Mouse (Mus musculus): Measurements from ENCODE around the gene Ercc8. TPM values are rescaled to one million over a fixed set of nuclear protein-coding genes. Genes with fewer than 3 reads are reported as not detected.

Ercc8 gene
- total RNA-seq, 2 experiments from 2014 or later = 6.7 to 8.7 TPM

GRCm38 (mm10) chr13:108214081-108214484 is 55.6 kb downstream of the Ercc8 start, which contains the start of gene Elovl7:
Elovl7 (plus strand) TSS chr13:108214404.
- ATAC-seq (ENCODE audit: poor library complexity, severe bottlenecking) = peak; percentile 93

GRCm38 (mm10) chr13:108214485-108215107 is 56.1 kb downstream of the Ercc8 start:
- peak; percentile 33 for ATAC-seq (ENCODE audit: poor library complexity, severe bottlenecking)

- ATAC-seq (ENCODE audit: poor library complexity, severe bottlenecking) = 0 out of 2 replicates have a peak, but pooled peaks have one; percentile 0
These were observed 56.8 kb downstream of the Ercc8 start for GRCm38 (mm10) chr13:108215231-108215780.

- ATAC-seq (ENCODE audit: poor library complexity, severe bottlenecking) = no peak
These were observed 61.2 kb downstream of the Ercc8 start for GRCm38 (mm10) chr13:108219773-108220172.

- ATAC-seq (ENCODE audit: poor library complexity, severe bottlenecking) = peak; percentile 60
These were observed 70.7 kb downstream of the Ercc8 start for GRCm38 (mm10) chr13:108229191-108229590.

- ATAC-seq (ENCODE audit: poor library complexity, severe bottlenecking) = no peak
These were observed 71.3 kb downstream of the Ercc8 start for GRCm38 (mm10) chr13:108229634-108230330.

GRCm38 (mm10) chr13:108240012-108240411 is 81.5 kb downstream of the Ercc8 start:
- ATAC-seq (ENCODE audit: poor library complexity, severe bottlenecking) = no peak; the same call in 1 of the 2 replicates

GRCm38 (mm10) chr13:108241715-108242114 is 83.2 kb downstream of the Ercc8 start:
- ATAC-seq (ENCODE audit: poor library complexity, severe bottlenecking) = no peak

Other genes starting within 250 kb of the Ercc8 start
- 72.6 and 76.1 TPM in 2 replicates for gene Smim15, start 114.3 kb upstream of the Ercc8 start, total RNA-seq (2015)
- gene Smim15, start 114.3 kb upstream of the Ercc8 start, total RNA-seq (2017) = 162 and 166 TPM in 2 replicates
- gene Ndufaf2, start 108 bp upstream of the Ercc8 start, total RNA-seq (2015) = 13.9 and 14.9 TPM in 2 replicates
- 21.3 and 23.1 TPM in 2 replicates for gene Ndufaf2, start 108 bp upstream of the Ercc8 start, total RNA-seq (2017)
- 6.9 and 9.3 TPM in 2 replicates for gene Elovl7, start 55.7 kb downstream of the Ercc8 start, total RNA-seq (2015)
- 3.9 and 4.4 TPM in 2 replicates for gene Elovl7, start 55.7 kb downstream of the Ercc8 start, total RNA-seq (2017)
- 38.3 and 42.7 TPM in 2 replicates for gene Depdc1b, start 157.6 kb downstream of the Ercc8 start, total RNA-seq (2015)
- gene Depdc1b, start 157.6 kb downstream of the Ercc8 start, total RNA-seq (2017) = 29.6 and 34.7 TPM in 2 replicates